Mouse (Mus musculus) gonadal fat pad, adult 2 months (tissue): ENCODE measurements at regions not wholly inside any gene's neighbourhood (a gene's known extent, or its start where the extent isn't known, plus 50 kb on each side); places are given as distances from the start of the nearest gene placed in this dataset.
A peak's percentile ranks its signal among the peaks of the same experiment; 100 is the strongest.

Source experiments
- DNase-seq: peaks from one replicate; pipeline ENCODE4 v3.0.0-alpha.2; 2012; ENCODE audit warnings: low read depth

- no peak for DNase-seq
These were observed 360.4 kb upstream of the Cited2 start for GRCm38 (mm10) chr10:17362643-17363042.

GRCm38 (mm10) chr10:17366042-17366740 lies 356.8 kb upstream of the Cited2 start:
- no peak for DNase-seq

- no peak for DNase-seq
These were observed 356.0 kb upstream of the Cited2 start for GRCm38 (mm10) chr10:17367026-17367425.

GRCm38 (mm10) chr10:17367430-17367829 lies 355.6 kb upstream of the Cited2 start:
- DNase-seq: no peak

GRCm38 (mm10) chr10:17368636-17369035 lies 354.4 kb upstream of the Cited2 start:
- no peak for DNase-seq

- DNase-seq: no peak
These were observed 350.1 kb upstream of the Cited2 start for GRCm38 (mm10) chr10:17372905-17373304.

GRCm38 (mm10) chr10:17374047-17374446 lies 349.0 kb upstream of the Cited2 start:
- no peak for DNase-seq

- no peak for DNase-seq
These were observed 340.0 kb upstream of the Cited2 start for GRCm38 (mm10) chr10:17382990-17383389.

- peak; percentile 44 for DNase-seq
These were observed 337.8 kb upstream of the Cited2 start for GRCm38 (mm10) chr10:17385181-17385580.

GRCm38 (mm10) chr10:17387296-17387695 lies 335.7 kb upstream of the Cited2 start:
- DNase-seq: no peak

GRCm38 (mm10) chr10:17395495-17396224 lies 327.4 kb upstream of the Cited2 start:
- DNase-seq: no peak

- DNase-seq: no peak
These were observed 319.1 kb upstream of the Cited2 start for GRCm38 (mm10) chr10:17403899-17404298.

- peak; percentile 24 for DNase-seq
These were observed 315.0 kb upstream of the Cited2 start for GRCm38 (mm10) chr10:17407854-17408606.

- no peak for DNase-seq
These were observed 314.2 kb upstream of the Cited2 start for GRCm38 (mm10) chr10:17408781-17409180.

- no peak for DNase-seq
These were observed 311.6 kb upstream of the Cited2 start for GRCm38 (mm10) chr10:17411300-17411987.

- no peak for DNase-seq
These were observed 307.9 kb upstream of the Cited2 start for GRCm38 (mm10) chr10:17415112-17415511.

GRCm38 (mm10) chr10:17416121-17416520 lies 306.9 kb upstream of the Cited2 start:
- DNase-seq: no peak

- no peak for DNase-seq
These were observed 305.6 kb upstream of the Cited2 start for GRCm38 (mm10) chr10:17417394-17417793.

GRCm38 (mm10) chr10:17418227-17418685 lies 304.8 kb upstream of the Cited2 start:
- DNase-seq: no peak

- DNase-seq: no peak
These were observed 299.3 kb upstream of the Cited2 start for GRCm38 (mm10) chr10:17423584-17424278.

- DNase-seq: no peak
These were observed 296.8 kb upstream of the Cited2 start for GRCm38 (mm10) chr10:17426197-17426596.
